Mouse (Mus musculus): ENCODE results near the gene Prdm11.

DNA sequence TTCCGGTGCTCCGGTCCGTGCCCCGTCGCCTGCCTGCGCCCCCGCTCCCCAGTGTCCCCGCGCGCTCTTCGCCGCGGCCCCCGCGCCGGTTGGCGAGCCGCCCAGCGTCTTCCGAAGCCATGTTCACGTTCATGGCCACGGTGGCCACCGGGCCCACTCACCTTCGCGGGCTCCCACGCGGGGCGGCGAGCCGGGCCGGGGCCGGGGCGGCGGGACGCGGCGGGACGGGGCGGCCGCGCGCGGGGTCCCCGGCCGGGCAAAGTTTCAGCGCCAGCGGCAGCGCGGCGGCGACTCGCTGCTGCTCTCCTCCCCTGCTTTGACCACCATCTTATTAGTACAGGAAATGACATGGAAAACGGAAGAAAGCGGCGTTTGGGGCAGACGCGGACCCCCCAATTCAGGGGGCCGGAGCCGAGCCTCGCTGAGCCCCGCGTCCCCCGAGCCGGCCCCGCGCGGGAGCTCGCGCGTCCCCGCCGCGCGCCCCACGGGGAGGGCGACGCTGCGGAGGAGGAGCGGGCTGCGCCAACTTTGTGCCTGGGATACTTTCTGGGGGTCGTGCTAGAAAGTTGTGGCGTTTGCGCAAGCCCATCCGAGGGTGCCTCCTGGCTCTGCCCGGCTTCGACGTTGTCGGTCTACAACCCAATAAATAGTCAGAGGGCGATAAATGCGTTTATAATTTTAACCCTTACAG is at the start of gene Prdm11:
- TF ChIP-seq CTCF (IDR thresholded peaks at IDR 0.05; ENCODE audit: borderline replicate concordance, extremely low read depth, insufficient read depth, insufficient read length) (no peak), POLR2A (IDR thresholded peaks at IDR 0.05; ENCODE audit: borderline replicate concordance, extremely low read depth, insufficient read depth, insufficient read length, poor library complexity, severe bottlenecking) (peak; percentile 71; the same call in 1 of the 2 replicates)

Data from brain, embryonic 14.5 days (tissue).